Mouse (Mus musculus): ENCODE measurements around the gene Setd6.

DNA sequence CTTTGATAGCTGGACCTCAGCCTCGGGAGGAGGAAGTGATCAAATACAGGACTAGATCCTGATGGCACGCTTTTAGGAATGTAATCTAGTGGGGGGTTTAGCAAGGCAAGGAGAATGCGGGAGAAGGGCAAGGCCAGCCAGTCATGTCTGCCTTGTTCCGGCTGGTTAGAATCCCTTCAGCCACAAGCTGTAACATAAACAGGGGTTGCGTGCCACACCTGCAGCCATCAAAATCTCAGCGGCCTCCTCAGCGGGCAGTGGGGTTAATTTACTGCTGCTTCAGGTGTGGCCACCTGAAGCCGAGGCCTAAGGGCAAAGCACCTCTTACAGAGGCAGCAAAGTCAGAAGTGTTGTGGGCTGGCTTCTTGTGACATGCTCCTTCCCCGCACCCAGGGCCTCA lies 39.0 kb upstream of the Setd6 start, which contains the start of gene Ndrg4:
- no peak for TF ChIP-seq SRF (IDR thresholded peaks at IDR 0.05; ENCODE audit: control insufficient read depth, insufficient read length, low read depth)
- TF ChIP-seq POLR2A (IDR thresholded peaks at IDR 0.05; ENCODE audit: insufficient read length, low read depth): no peak
- no peak for TF ChIP-seq MYOG (IDR thresholded peaks at IDR 0.05; ENCODE audit: control insufficient read depth in 1 of 3, insufficient read depth in 1 of 3, insufficient read length in 2 of 3, low read depth in 2 of 3)
- TF ChIP-seq POLR2AphosphoS2 (IDR thresholded peaks at IDR 0.05; ENCODE audit: insufficient read length, low read depth): no peak
- TF ChIP-seq TCF12 (IDR thresholded peaks at IDR 0.05; ENCODE audit: insufficient read depth, poor library complexity, severe bottlenecking): no peak
- TF ChIP-seq MAX (IDR thresholded peaks at IDR 0.05; ENCODE audit: low read depth): no peak

Data from myocyte (in vitro differentiated cells).